Mouse (Mus musculus) midbrain, embryonic 14.5 days (tissue): ENCODE data around the gene Prx. TPM values are rescaled to one million over a fixed set of nuclear protein-coding genes. Genes with fewer than 3 reads are reported as not detected.

ENCODE experiments used
- ATAC-seq: fragments of 200-750 bp; cut with Nextera tagmentation; 2 replicates; pipeline ENCODE4 v1.8.0; 2017; ENCODE audit warnings: moderate number of reproducible peaks, moderate library complexity; ENCODE audit not compliant: low FRiP score, low TSS enrichment
- DNase-seq: peaks from one replicate; pipeline ENCODE4 v3.0.0-alpha.2; 2015
- H3K27ac ChIP-seq: fragments of 300-500 bp; sonication (generic); replicated peaks from 2 replicates; pipeline ENCODE4 v1.5.1; 2014; ENCODE audit warnings: mild to moderate bottlenecking, low read depth, low read length, moderate library complexity
- H3K27me3 ChIP-seq: fragments of 300-500 bp; sonication (generic); 2 replicates; pipeline ENCODE4 v1.6.1; 2014; ENCODE audit warnings: low read length, control low read depth, mixed read lengths; ENCODE audit not compliant: control insufficient read depth, insufficient read depth
- H3K36me3 ChIP-seq: fragments of 300-500 bp; sonication (generic); 2 replicates; pipeline ENCODE4 v1.6.1; 2014; ENCODE audit warnings: low read length, control low read depth; ENCODE audit not compliant: control insufficient read depth, insufficient read depth
- H3K4me1 ChIP-seq: fragments of 300-500 bp; sonication (generic); 2 replicates; pipeline ENCODE4 v1.6.1; 2014; ENCODE audit warnings: mild to moderate bottlenecking, antibody characterized with exemption, low read length, control low read depth; ENCODE audit not compliant: control insufficient read depth, insufficient read depth
- H3K4me2 ChIP-seq: fragments of 300-500 bp; sonication (generic); 2 replicates; pipeline ENCODE4 v1.6.1; 2014; ENCODE audit warnings: mild to moderate bottlenecking, low read length, moderate library complexity
- H3K4me3 ChIP-seq: fragments of 300-500 bp; sonication (generic); replicated peaks from 2 replicates; pipeline ENCODE4 v1.5.1; 2014; ENCODE audit warnings: low read depth, low read length
- H3K9ac ChIP-seq: fragments of 300-500 bp; sonication (generic); replicated peaks from 2 replicates; pipeline ENCODE4 v1.6.1; 2014; ENCODE audit warnings: mild to moderate bottlenecking, low read length, moderate library complexity
- H3K9me3 ChIP-seq: fragments of 300-500 bp; sonication (generic); 2 replicates; pipeline ENCODE4 v1.6.1; 2016; ENCODE audit warnings: low read length, control low read depth, mixed read lengths; ENCODE audit not compliant: control insufficient read depth
- WGBS: fragments of 180-500 bp; shearing (Covaris S2); extraction: QIAGEN DNeasy Blood & Tissue Kit; methylation state at CpG from one replicate; pipeline ENCODE4 v1.1.7; 2014; 5-methylcytosine and 5-hydroxymethylcytosine counted together
- polyA plus RNA-seq: library from polyadenylated mRNA; unstranded; fragments of >200 nt; fragmentation: Nextera tagmentation; extraction: Ambion mirVana; gene quantifications from 2 replicates; pipeline ENCODE4 v1.2.1, GENCODE M21; 2014

Gene Prx
- polyA plus RNA-seq, 1 experiment from 2014 or later, result 0.97 TPM

GRCm38 (mm10) chr7:27543851-27544250 is 44.7 kb downstream of the Prx start:
- peaks cover 20% of the 10 kb centered on the region for H3K36me3 ChIP-seq
- H3K4me2 ChIP-seq, result no peak overlapping the region
- H3K9ac ChIP-seq, result no peak overlapping the region
- H3K9me3 ChIP-seq, result no peaks in the 10 kb centered on the region
- no peaks in the 10 kb centered on the region for H3K27me3 ChIP-seq
- DNase-seq (no peak), ATAC-seq (no peak)
- H3K27ac ChIP-seq, result no peak overlapping the region
- no peak overlapping the region for H3K4me3 ChIP-seq
- H3K4me1 ChIP-seq, result peaks cover 14% of the 10 kb centered on the region
- 91% methylated on average over 4 of the region's 4 CpGs for WGBS

GRCm38 (mm10) chr7:27544675-27545370 is 45.7 kb downstream of the Prx start:
- H3K9me3 ChIP-seq, result no peaks in the 10 kb centered on the region
- H3K27ac ChIP-seq, result no peak overlapping the region
- ATAC-seq (no peak), DNase-seq (no peak)
- WGBS, result 90% methylated on average over 12 of the region's 12 CpGs
- peaks cover 14% of the 10 kb centered on the region for H3K4me1 ChIP-seq
- no peaks in the 10 kb centered on the region for H3K27me3 ChIP-seq
- no peak overlapping the region for H3K4me2 ChIP-seq
- H3K4me3 ChIP-seq, result no peak overlapping the region
- H3K36me3 ChIP-seq, result peaks cover 12% of the 10 kb centered on the region; the same call in 1 of the 2 replicates
- no peak overlapping the region for H3K9ac ChIP-seq

GRCm38 (mm10) chr7:27549597-27549996 is 50.5 kb downstream of the Prx start:
- Histone ChIP-seq H3K9ac (no peak overlapping the region), H3K4me1 (peaks cover 7% of the 10 kb centered on the region; the same call in 1 of the 2 replicates), H3K27ac (no peak overlapping the region), H3K9me3 (no peaks in the 10 kb centered on the region), H3K4me3 (no peak overlapping the region), H3K4me2 (no peak overlapping the region), H3K27me3 (no peaks in the 10 kb centered on the region), H3K36me3 (no peaks in the 10 kb centered on the region)
- DNase-seq, result no peak
- no peak for ATAC-seq
- WGBS, result 80% methylated on average over 6 of the region's 6 CpGs

GRCm38 (mm10) chr7:27552070-27552469 is 52.9 kb downstream of the Prx start:
- Histone ChIP-seq H3K9ac (peak overlapping the region; percentile 51; the same call in 1 of the 2 replicates), H3K4me3 (peak overlapping the region; percentile 64), H3K4me1 (peaks cover 7% of the 10 kb centered on the region; the same call in 1 of the 2 replicates), H3K27ac (no peak overlapping the region), H3K4me2 (peak overlapping the region; percentile 75), H3K27me3 (no peaks in the 10 kb centered on the region), H3K36me3 (peaks cover 9% of the 10 kb centered on the region), H3K9me3 (no peaks in the 10 kb centered on the region)
- ATAC-seq (no peak), DNase-seq (no peak)
- 62% methylated on average over 5 of the region's 5 CpGs for WGBS

- Histone ChIP-seq H3K36me3 (peaks cover 9% of the 10 kb centered on the region), H3K27me3 (no peaks in the 10 kb centered on the region), H3K9ac (peak within 1 kb of the TSS; percentile 61), H3K4me2 (peak within 1 kb of the TSS; percentile 75), H3K9me3 (no peaks in the 10 kb centered on the region), H3K4me3 (peak within 1 kb of the TSS; percentile 64), H3K27ac (peak within 1 kb of the TSS; percentile 62), H3K4me1 (peaks cover 7% of the 10 kb centered on the region; the same call in 1 of the 2 replicates)
- DNase-seq (peak; percentile 96), ATAC-seq (peak; percentile 99)
- under 1% methylated on average over 41 of the region's 41 CpGs for WGBS
Measured at GRCm38 (mm10) chr7:27552931-27553513, 53.9 kb downstream of the Prx start, which contains the start of the genes Pld3 and 2310022A10Rik. Gene Pld3 (minus strand): TSS chr7:27553218. Gene 2310022A10Rik (plus strand): TSS chr7:27553233.

GRCm38 (mm10) chr7:27560291-27560887 is 61.3 kb downstream of the Prx start:
- WGBS, result 87% methylated on average over 8 of the region's 8 CpGs
- Histone ChIP-seq H3K4me3 (no peak overlapping the region), H3K4me1 (no peaks in the 10 kb centered on the region), H3K4me2 (no peak overlapping the region), H3K36me3 (peaks cover 73% of the 10 kb centered on the region), H3K27ac (no peak overlapping the region), H3K9ac (no peak overlapping the region), H3K27me3 (no peaks in the 10 kb centered on the region), H3K9me3 (no peaks in the 10 kb centered on the region)
- no peak for ATAC-seq
- DNase-seq, result no peak

GRCm38 (mm10) chr7:27560978-27561377 is 61.9 kb downstream of the Prx start:
- Histone ChIP-seq H3K9me3 (no peaks in the 10 kb centered on the region), H3K36me3 (peaks cover 75% of the 10 kb centered on the region), H3K4me1 (no peaks in the 10 kb centered on the region), H3K4me2 (no peak overlapping the region), H3K27me3 (no peaks in the 10 kb centered on the region), H3K4me3 (no peak overlapping the region), H3K27ac (no peak overlapping the region), H3K9ac (no peak overlapping the region)
- ATAC-seq, result no peak
- 93% methylated on average over 1 of the region's 1 CpGs for WGBS
- no peak for DNase-seq
